Mouse (Mus musculus): ENCODE measurements around the gene Ift20.
"Not testable (repeated sequence)": the region's sequence is repeated elsewhere in the genome, so short reads cannot be mapped to it uniquely, and the experiment has no call there.

The Ift20 gene

DNA sequence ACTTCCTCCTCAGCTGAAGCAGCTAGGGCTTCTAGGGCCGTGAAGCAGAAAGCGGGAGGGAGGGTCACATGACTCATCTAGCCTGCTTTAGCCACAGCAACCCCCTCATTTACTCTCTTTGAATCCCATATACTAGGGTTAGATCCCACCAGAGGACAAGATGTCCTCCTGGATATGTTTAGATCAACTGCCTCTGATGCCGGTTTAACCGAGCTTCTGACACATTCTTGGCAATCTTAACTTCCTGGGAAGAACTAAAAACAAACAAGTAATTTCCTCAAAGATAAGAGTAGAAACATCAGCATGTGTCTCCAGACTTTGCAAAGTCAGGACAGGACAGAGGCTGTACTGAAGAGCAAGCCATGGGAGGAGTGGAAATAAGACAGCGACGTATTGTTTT lies 30.6 kb downstream of the Ift20 start:
- DNase-seq (ENCODE audit: low read depth, low spot score) = no peak

DNA sequence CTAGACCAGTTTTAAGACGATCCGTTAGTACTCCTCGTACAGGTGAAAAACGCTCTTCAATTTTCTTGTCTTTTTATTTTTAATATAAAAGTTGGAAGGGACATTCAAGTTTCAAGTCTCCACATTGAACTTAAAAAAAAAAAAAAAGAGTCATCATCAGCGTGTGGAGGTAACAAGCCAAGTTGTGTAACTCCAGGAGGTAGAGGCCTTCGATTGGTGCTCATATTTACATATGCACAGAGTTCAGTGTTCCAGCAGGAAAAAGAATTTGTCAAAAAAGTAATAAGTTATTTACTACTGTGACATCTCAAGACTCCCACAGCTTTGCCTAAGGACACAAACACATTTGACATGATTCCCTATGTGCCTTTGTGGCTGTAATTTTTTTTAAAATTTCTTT lies 31.5 kb downstream of the Ift20 start:
- no peak for DNase-seq (ENCODE audit: low read depth, low spot score)

DNA sequence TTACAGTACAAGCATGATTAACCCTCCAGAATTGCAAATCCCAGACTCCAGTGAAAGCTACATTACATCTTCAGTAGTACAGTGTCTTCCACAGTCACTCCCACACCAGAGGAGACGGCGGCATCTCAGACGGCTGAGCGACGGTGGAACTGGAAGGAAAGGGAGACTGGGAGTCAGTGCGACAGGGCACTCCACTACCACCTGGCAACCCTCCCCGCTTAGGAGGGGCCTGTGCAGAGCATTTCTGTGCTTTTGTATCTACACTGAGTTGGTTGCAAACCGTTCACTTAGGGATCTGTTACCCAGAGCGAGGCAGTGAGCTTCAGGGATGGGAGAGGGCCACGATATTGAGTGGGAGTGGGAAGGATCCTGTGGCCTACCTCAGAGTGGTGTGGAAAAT lies 32.7 kb downstream of the Ift20 start:
- no peak for DNase-seq (ENCODE audit: low read depth, low spot score)

DNA sequence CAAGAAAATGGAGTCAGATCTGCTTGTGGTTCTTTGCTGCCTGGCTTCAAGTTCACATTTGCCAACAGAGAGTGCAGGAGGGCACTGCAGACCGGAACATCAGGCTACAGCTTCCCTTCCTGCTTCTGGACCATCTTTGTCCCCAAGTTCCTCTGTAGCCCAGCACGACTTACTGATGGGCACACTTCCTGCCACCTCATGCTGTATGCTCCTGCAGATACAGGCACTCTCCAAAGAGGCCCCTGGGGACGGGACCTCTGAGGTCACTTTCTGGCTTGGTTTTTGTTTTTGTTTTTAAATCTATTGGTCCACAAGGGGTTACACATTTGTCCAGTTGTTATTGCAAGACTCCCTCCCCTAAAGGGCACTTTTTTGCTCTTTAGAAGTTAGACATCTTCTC lies 33.6 kb downstream of the Ift20 start:
- no peak for DNase-seq (ENCODE audit: low read depth, low spot score)

DNA sequence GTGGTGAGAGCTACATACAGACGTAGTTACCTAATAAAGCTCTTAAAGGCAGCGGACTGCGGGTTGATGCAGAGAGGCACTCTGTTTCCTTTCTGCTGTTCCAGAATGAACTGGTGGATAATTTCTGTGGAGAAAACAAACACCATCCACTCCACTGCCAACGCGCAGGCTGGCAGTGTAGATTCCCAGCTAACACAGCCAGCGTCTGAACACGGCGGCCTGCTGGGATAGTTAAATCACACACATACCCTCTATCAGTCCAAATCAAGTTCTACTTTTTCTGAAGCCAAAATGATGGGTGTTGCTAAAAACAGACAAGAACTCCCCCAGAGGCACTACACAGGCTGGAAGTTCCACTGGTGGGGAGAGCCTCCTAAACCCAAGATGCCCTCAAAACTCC lies 35.3 kb downstream of the Ift20 start:
- no peak for DNase-seq (ENCODE audit: low read depth, low spot score)

DNA sequence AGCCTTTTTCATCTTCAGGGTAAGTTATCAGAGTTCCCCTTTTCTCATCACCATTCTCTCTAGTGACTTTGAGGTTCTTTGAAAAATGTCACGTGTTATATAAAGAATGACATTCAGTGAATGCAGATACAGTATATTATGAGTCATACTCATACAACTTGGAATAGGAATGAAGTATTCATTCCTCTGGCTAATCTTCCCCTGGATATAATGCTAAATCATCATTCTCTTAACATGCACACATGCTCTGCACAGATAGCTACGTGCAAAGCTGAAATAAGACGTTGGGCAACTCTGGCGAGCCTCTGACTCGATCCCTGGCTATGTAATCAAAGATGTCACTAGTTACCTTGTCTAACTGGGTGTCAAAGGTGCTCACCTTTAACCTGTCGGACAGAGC lies 35.7 kb downstream of the Ift20 start:
- DNase-seq (ENCODE audit: low read depth, low spot score) = no peak

DNA sequence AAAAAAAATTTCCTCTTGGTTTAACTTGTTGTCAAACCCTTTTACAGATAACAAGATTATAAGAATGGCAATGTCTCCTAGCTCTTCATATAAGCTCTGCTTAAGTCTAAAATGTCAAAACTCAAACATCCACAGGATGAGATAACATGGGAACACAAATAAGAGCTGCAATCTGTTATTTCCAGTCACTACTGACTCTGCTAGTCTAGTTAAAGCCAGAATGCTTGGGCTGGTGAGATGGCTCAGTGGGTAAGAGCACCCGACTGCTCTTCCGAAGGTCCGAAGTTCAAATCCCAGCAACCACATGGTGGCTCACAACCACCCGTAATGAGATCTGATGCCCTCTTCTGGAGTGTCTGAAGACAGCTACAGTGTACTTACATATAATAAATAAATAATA lies 37.9 kb downstream of the Ift20 start:
- not testable (repeated sequence) for DNase-seq (ENCODE audit: low read depth, low spot score)

DNA sequence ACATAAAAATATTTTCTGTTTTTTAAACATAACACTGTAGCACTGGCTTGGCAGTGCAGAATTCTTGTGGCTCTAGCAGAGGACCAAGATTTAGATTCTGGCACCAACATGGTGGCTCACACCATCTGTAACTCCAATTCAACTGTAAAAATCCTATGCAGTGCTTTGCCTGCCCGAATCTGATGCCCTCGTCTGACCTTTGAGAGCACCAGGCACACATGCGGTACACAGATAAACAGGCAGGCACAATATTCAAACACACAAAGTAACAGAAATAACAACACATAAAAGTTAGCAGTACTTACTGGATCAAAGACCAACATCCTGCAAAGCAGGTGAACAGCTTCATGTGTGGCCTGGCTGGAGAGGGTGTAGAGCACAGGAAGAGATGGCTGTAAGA lies 38.4 kb downstream of the Ift20 start:
- DNase-seq (ENCODE audit: low read depth, low spot score) = no peak

DNA sequence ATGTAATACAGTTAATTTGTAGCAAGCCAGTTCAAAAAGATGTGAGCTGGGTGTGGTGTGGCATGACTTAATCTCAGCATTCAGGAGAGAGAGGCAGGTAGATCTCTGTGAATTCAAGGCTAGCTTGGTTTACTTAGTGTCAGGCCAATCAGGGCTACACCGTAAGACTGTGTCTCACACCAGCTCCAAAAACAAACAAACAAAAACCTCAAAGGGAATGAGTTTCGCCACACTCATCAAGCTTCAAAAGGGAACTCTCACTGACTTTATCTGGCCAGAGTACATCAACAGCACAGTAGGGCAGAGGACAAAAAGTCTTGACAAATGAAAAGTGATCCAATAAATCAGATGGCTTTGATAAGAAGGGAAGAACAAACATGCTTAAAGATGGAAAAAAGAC lies 38.8 kb downstream of the Ift20 start:
- DNase-seq (ENCODE audit: low read depth, low spot score) = no peak

DNA sequence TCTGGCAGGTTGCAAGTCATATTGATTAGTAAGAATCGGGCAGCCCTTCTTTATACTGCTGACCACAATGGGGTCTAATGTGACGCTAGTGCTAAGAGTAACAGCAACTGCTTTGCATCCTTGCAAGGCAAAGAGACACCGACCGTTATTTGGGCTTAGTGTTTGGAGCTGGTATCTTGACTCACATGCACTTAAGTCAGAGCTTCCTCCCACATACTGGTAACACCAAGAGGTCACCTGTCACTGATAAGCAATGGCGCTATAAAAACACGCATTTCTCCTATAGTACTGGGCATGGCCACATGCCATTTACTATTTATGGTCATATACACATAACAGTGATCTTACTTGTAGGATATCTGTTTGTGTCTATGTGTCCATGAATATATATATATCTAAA lies 46.7 kb downstream of the Ift20 start:
- no peak for DNase-seq (ENCODE audit: low read depth, low spot score)

DNA sequence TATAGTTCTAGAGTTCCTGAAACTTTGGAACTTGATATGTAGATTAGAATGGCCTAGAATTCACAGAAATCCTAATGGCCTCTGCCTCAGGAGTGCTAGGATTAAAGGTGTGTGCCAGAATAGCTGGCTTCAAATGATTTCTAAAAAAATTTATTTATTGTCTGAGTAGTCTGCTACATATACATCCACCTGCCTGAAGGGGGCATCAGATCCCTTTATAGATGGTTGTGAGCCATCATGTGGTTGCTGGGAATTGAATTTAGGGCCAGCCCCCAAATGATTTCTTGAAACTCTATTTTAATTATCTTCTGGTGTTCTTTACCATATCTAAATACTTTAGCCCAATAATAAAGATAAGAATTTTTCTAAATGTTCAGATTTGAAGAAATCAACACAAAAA lies 49.9 kb downstream of the Ift20 start:
- DNase-seq (ENCODE audit: low read depth, low spot score) = no peak

DNA sequence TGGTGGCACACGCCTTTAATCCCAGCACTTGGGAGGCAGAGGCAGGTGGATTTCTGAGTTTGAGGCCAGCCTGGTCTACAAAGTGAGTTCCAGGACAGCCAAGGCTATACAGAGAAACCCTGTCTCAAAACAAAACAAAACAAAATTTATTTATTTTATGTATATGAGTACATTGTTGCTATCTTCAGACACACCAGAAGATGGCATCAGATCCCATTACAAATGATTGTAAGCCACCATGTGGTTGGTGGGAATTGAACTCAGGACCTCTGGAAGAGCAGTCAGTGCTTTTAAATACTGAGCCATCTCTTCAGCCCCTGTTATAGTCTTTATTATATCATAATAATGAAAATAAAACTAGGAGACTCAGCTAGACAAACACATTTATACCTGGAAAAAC lies 51.5 kb downstream of the Ift20 start:
- not testable (repeated sequence) for DNase-seq (ENCODE audit: low read depth, low spot score)

All from mesoderm, embryonic 11.5 days (tissue).